Mouse (Mus musculus) splenic B cell, adult 2 months (primary cell): Measurements from ENCODE around the gene Dock1.

ENCODE experiments used
- DNase-seq: peaks from one replicate; pipeline ENCODE4 v3.0.0-alpha.2; 2011; ENCODE audit warnings: low read depth, low spot score
- H3K27me3 ChIP-seq: 2 replicates; pipeline ENCODE4 v1.6.1; 2012; ENCODE audit warnings: mild to moderate bottlenecking, low read length, moderate library complexity, mixed read lengths; ENCODE audit not compliant: control insufficient read depth, poor library complexity, insufficient read depth, severe bottlenecking
- H3K36me3 ChIP-seq: 2 replicates; pipeline ENCODE4 v1.6.1; 2012; ENCODE audit warnings: mild to moderate bottlenecking, low read length, moderate library complexity, mixed read lengths; ENCODE audit not compliant: control insufficient read depth, poor library complexity, insufficient read depth, severe bottlenecking

Gene Dock1

GRCm38 (mm10) chr7:134806799-134807198, 136.3 kb downstream of the Dock1 start:
- Histone ChIP-seq H3K27me3 (no peaks in the 10 kb centered on the region), H3K36me3 (no peaks in the 10 kb centered on the region)
- DNase-seq = no peak

GRCm38 (mm10) chr7:134808406-134808805, 138.0 kb downstream of the Dock1 start:
- no peak for DNase-seq
- no peaks in the 10 kb centered on the region for H3K36me3 ChIP-seq
- H3K27me3 ChIP-seq = no peaks in the 10 kb centered on the region

GRCm38 (mm10) chr7:134809241-134809975, 139.0 kb downstream of the Dock1 start:
- Histone ChIP-seq H3K36me3 (no peaks in the 10 kb centered on the region), H3K27me3 (no peaks in the 10 kb centered on the region)
- no peak for DNase-seq

- no peaks in the 10 kb centered on the region for H3K36me3 ChIP-seq
- H3K27me3 ChIP-seq = no peaks in the 10 kb centered on the region
- no peak for DNase-seq
Measured at GRCm38 (mm10) chr7:134818471-134818870, 148.0 kb downstream of the Dock1 start.

GRCm38 (mm10) chr7:134821264-134821663, 150.8 kb downstream of the Dock1 start:
- Histone ChIP-seq H3K27me3 (no peaks in the 10 kb centered on the region), H3K36me3 (no peaks in the 10 kb centered on the region)
- DNase-seq = no peak

GRCm38 (mm10) chr7:134822006-134822405, 151.6 kb downstream of the Dock1 start:
- H3K36me3 ChIP-seq = no peaks in the 10 kb centered on the region
- no peaks in the 10 kb centered on the region for H3K27me3 ChIP-seq
- DNase-seq = no peak

GRCm38 (mm10) chr7:134823891-134824290, 153.4 kb downstream of the Dock1 start:
- Histone ChIP-seq H3K27me3 (no peaks in the 10 kb centered on the region), H3K36me3 (no peaks in the 10 kb centered on the region)
- DNase-seq = no peak

- DNase-seq = no peak
- no peaks in the 10 kb centered on the region for H3K27me3 ChIP-seq
- H3K36me3 ChIP-seq = no peaks in the 10 kb centered on the region
Measured at GRCm38 (mm10) chr7:134840066-134840465, 169.6 kb downstream of the Dock1 start.

GRCm38 (mm10) chr7:134842751-134843150, 172.3 kb downstream of the Dock1 start:
- DNase-seq = no peak
- Histone ChIP-seq H3K27me3 (no peaks in the 10 kb centered on the region), H3K36me3 (no peaks in the 10 kb centered on the region)

GRCm38 (mm10) chr7:134862000-134862399, 191.5 kb downstream of the Dock1 start:
- DNase-seq = no peak
- Histone ChIP-seq H3K27me3 (no peaks in the 10 kb centered on the region), H3K36me3 (no peaks in the 10 kb centered on the region)

- no peaks in the 10 kb centered on the region for H3K36me3 ChIP-seq
- H3K27me3 ChIP-seq = no peaks in the 10 kb centered on the region
- DNase-seq = no peak
Measured at GRCm38 (mm10) chr7:134864175-134864574, 193.7 kb downstream of the Dock1 start.

GRCm38 (mm10) chr7:134872511-134872910, 202.1 kb downstream of the Dock1 start:
- no peak for DNase-seq
- H3K36me3 ChIP-seq = no peaks in the 10 kb centered on the region
- H3K27me3 ChIP-seq = no peaks in the 10 kb centered on the region

GRCm38 (mm10) chr7:134872981-134873380, 202.5 kb downstream of the Dock1 start:
- Histone ChIP-seq H3K27me3 (no peaks in the 10 kb centered on the region), H3K36me3 (no peaks in the 10 kb centered on the region)
- no peak for DNase-seq

- Histone ChIP-seq H3K36me3 (no peaks in the 10 kb centered on the region), H3K27me3 (no peaks in the 10 kb centered on the region)
- no peak for DNase-seq
Measured at GRCm38 (mm10) chr7:134878985-134879384, 208.5 kb downstream of the Dock1 start.

- Histone ChIP-seq H3K27me3 (no peaks in the 10 kb centered on the region), H3K36me3 (no peaks in the 10 kb centered on the region)
- DNase-seq = no peak
Measured at GRCm38 (mm10) chr7:134880431-134880830, 210.0 kb downstream of the Dock1 start.

GRCm38 (mm10) chr7:134883516-134883915, 213.1 kb downstream of the Dock1 start:
- Histone ChIP-seq H3K27me3 (no peaks in the 10 kb centered on the region), H3K36me3 (no peaks in the 10 kb centered on the region)
- DNase-seq = no peak
